Mouse (Mus musculus) cerebellum, postnatal 25 days (tissue): Measurements from ENCODE around the gene Gins2.

Experiments used
- DNase-seq, 2 experiments: peaks; one replicate each; pipeline ENCODE4 v3.0.0; 2021; ENCODE audit warnings: mixed read lengths in 2 of 2

The Gins2 gene

GRCm38 (mm10) chr8:120588908-120589771 lies at the start of gene Gins2:
Gene Gins2 (minus strand): TSS chr8:120589304.
- DNase-seq = peak; percentile 98 to 99

DNA sequence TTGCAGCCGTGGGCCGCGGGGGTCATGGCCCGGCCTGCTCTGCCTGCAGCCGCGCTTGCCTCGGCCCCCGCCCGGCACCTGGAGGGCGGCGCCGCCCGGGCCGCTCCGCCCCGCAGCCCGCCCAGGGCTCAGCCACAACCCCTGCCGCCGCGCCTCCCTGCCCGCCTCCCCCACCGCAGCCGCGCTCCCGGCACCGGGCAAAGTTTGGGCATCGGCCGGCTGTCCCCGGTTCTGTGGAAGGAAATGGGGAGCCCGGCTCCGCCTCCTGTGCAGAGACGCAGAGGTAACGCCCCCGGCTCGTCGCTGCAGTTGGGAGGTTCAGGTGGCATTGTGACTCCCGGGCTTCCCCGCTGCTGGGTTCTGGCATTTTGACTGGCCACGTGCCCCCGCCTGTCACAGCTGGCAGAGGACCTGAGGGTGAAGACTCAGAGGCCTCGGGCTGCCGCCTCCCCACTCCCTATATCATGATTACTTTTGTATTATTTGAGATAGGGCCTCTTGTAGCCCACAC lies 45.3 kb upstream of the Gins2 start:
- DNase-seq = peak; percentile 49 to 57

GRCm38 (mm10) chr8:120633665-120634271 lies 44.7 kb upstream of the Gins2 start:
- DNase-seq = peak in 1 of 2 experiments; percentile 38

- no peak for DNase-seq
These were observed 44.0 kb upstream of the Gins2 start for GRCm38 (mm10) chr8:120632969-120633664.

- DNase-seq = no peak
These were observed 42.6 kb upstream of the Gins2 start for GRCm38 (mm10) chr8:120631441-120632375.

GRCm38 (mm10) chr8:120630848-120631247 lies 41.7 kb upstream of the Gins2 start:
- no peak for DNase-seq

DNA sequence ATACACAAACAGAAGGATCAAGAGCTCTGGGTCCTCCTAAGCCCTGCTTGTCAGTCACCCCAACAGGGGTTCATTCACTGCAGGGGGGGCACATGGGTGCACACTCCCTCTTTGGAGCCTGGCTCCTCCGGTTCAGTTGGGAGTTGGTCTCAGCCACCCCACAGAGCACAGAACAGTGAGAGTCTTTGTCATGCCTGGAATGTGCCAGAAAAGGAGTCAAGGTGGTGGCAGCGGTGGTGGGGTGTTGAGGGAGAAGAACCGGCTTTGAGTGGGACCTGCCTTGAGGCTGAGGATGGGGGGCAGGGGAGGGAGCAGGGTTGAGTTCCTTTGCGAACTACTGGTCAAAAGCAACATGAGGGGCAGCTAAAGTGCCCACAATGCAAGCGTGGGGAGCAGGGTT lies 40.9 kb upstream of the Gins2 start:
- no peak for DNase-seq

- peak; percentile 84 to 88 for DNase-seq
These were observed 38.2 kb upstream of the Gins2 start for GRCm38 (mm10) chr8:120627298-120627697.

- no peak for DNase-seq
These were observed 37.4 kb upstream of the Gins2 start for GRCm38 (mm10) chr8:120626461-120626860.

DNA sequence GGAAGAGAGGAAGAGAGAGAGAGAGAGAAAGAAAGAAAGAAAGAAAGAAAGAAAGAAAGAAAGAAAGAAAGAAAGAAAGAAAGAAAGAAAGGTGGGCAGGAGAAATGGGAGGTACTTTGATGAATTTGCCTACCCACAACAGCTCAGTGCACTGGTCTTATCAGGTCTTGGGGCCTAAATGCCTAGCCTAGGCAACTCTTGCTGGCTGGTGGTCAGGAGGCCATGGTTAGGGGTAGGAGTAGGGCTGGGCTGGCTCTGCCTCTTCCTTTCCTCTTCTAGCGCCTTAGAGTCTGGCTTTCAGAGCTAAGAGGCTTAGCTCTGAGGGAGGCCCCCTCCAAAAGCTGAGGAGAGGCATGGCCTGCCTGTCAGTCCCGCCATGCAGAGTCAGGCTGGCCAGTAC lies 34.5 kb upstream of the Gins2 start:
- DNase-seq = no peak

- DNase-seq = no peak
These were observed 33.1 kb upstream of the Gins2 start for GRCm38 (mm10) chr8:120622161-120622560.

- DNase-seq = no peak
These were observed 31.3 kb upstream of the Gins2 start for GRCm38 (mm10) chr8:120620441-120620840.

DNA sequence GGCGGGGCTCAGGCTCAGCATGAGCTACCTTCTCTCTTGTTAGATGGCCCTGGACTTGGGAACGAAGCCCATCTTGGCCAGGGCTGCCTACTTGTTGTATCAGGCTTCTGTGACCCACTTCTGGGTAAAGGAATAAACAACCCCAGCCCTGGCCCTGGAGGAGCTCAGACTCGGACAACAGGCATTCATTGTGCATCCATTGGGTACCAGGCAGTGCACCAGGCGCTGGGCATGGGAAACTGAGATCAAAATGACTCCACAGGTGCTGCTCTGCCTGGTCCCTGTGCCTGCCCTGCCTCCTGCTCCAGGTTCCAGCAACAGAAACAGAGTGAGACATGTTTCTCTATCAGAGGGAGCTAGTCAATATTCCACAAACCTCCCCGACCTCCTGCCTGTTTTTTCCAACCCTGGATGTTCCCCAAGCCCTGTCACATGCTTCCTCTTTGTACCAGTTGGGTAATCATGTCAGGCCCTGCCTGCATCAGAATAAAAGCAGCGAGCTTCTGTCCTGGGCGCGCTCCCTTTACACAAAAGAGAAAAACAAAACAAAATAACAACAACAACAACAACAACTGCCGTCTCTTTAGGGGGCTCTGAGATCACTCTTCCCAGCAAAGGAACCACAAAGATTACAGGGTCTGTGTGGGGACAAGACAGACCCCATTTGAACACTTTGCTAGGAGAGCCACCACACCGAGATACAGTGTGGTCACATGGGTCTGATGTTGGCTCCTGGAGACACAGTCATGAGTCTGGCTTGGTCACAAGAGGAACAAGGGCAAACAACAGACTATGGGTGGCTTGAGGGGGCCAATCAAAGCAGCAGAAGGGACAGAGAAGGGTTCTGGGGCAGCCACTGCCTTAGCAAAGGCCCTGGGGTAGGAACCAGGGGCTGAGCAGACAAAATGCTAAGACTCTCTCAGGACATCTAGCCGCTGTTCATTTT lies 30.4 kb upstream of the Gins2 start:
- no peak for DNase-seq

DNA sequence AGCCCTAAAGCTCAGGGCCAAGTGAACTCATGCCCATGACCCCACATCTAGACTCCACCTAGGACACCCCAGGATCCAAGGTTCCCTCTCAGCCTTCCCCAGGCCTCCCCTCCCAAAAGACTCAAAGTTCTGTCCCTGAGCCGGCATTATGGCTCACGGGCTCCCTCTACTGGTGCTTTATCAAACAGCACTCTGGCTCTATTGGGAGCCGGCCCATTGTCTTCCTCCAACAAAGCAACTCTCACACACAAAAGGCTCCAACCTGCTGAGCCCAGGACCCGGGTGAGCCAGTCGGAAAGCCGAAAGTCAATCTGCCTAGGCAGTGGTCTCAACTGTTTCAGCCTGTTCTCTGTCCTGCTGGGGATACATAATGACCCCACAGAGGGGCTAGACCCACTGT lies 29.0 kb upstream of the Gins2 start:
- peak; percentile 77 to 83 for DNase-seq

- no peak for DNase-seq
These were observed 27.8 kb upstream of the Gins2 start for GRCm38 (mm10) chr8:120616663-120617626.

DNA sequence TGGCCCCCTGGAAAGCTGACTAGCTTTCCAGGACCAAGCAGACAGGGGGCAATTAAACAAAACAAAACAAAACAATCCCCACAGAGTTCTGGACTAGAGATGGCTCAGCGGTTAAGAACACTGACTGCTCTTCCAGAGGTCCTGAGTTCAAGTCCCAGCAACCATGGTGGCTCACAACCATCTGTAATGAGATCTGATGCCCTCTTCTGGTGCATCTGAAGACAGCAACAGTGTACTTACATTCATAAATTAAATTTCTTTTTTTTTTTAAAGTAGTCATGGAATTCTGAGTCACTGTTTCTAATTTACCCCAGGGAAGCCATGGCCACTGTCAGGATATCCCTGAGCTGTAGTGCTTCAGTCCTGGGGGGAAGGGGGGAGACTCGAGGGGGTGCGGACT lies 25.4 kb upstream of the Gins2 start:
- DNase-seq = no peak

DNA sequence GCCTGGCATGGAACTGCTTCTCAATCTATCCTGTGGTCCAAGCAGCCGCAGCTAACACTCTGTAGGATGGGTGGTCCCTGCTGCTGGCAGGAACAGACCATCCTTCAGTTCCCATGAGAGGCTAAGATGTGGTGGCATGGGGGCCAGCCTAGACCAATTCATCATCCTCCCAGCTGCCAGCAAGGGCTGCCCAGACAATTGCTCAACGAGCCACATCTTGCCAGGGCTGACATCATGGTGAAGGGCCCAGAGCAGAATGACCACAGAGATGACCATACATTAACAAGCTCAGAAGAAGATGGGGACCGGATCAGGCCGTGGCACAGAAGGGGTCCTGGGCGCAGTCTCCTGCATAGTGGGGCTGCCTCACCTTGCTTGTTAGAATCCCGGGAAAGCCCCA lies 21.7 kb upstream of the Gins2 start:
- no peak for DNase-seq

- peak; percentile 82 to 88 for DNase-seq
These were observed 18.8 kb upstream of the Gins2 start for GRCm38 (mm10) chr8:120607885-120608284.

GRCm38 (mm10) chr8:120607460-120607859 lies 18.4 kb upstream of the Gins2 start:
- DNase-seq = no peak

DNA sequence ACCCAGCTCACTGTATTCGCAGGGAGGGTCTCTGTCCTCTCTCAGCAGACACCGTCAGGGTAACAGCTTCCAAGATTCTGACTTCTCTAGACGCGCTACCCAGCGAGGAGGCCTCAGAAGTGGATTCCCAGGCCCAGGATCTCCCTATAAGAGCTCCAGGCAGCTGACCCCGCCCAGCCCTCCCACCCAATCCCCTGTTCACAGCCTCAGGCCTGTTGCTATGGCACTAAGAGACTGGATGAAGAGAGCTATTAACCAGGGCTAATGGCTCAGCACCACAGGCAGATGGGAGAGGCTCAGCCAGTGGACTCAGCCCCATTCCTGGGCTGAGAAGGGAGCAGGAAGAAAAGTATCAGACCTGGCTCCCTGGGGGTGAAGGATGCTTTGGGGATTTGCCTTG lies 13.6 kb upstream of the Gins2 start:
- no peak for DNase-seq
